Mouse (Mus musculus) hindbrain, postnatal 0 days (tissue): ENCODE measurements around the gene Gli1. TPM values are rescaled to one million over a fixed set of nuclear protein-coding genes. Genes with fewer than 3 reads are reported as not detected.
A peak's percentile ranks its signal among the peaks of the same experiment; 100 is the strongest.

Source experiments
- ATAC-seq: fragments of 200-750 bp; cut with Nextera tagmentation; 2 replicates; pipeline ENCODE4 v1.8.0; 2017; ENCODE audit warnings: mild to moderate bottlenecking, moderate TSS enrichment, moderate library complexity
- DNase-seq: peaks from one replicate; pipeline ENCODE4 v3.0.0-alpha.2; 2015; ENCODE audit warnings: low spot score
- H3K27ac ChIP-seq: fragments of 300-500 bp; sonication (generic); 2 replicates; pipeline ENCODE4 v1.5.1; 2014; ENCODE audit warnings: mild to moderate bottlenecking
- H3K27me3 ChIP-seq: fragments of 300-500 bp; sonication (generic); 2 replicates; pipeline ENCODE4 v1.6.1; 2014; ENCODE audit warnings: low read length, mixed read lengths; ENCODE audit not compliant: insufficient read depth
- H3K36me3 ChIP-seq: fragments of 300-500 bp; sonication (generic); 2 replicates; pipeline ENCODE4 v1.6.1; 2014; ENCODE audit warnings: low read length, mixed read lengths; ENCODE audit not compliant: insufficient read depth
- H3K4me1 ChIP-seq: fragments of 300-500 bp; sonication (generic); 2 replicates; pipeline ENCODE4 v1.6.1; 2014; ENCODE audit warnings: antibody characterized with exemption, low read length, mixed read lengths; ENCODE audit not compliant: insufficient read depth
- H3K4me2 ChIP-seq: fragments of 300-500 bp; sonication (generic); 2 replicates; pipeline ENCODE4 v1.6.1; 2014; ENCODE audit warnings: low read depth, mild to moderate bottlenecking, low read length, moderate library complexity, mixed read lengths
- H3K4me3 ChIP-seq: fragments of 300-500 bp; sonication (generic); 2 replicates; pipeline ENCODE4 v1.5.1; 2014; ENCODE audit warnings: low read length
- H3K9ac ChIP-seq: fragments of 300-500 bp; sonication (generic); replicated peaks from 2 replicates; pipeline ENCODE4 v1.6.1; 2014; ENCODE audit warnings: mild to moderate bottlenecking, low read length, moderate library complexity, mixed read lengths
- H3K9me3 ChIP-seq: fragments of 300-500 bp; sonication (generic); 2 replicates; pipeline ENCODE4 v1.6.1; 2016; ENCODE audit warnings: low read length, mixed read lengths
- CTCF ChIP-seq: IDR thresholded peaks from 2 replicates; pipeline ENCODE4 v1.5.1; 2016; ENCODE audit warnings: antibody characterized with exemption, control low read depth, low read depth
- WGBS: fragments of 180-500 bp; shearing (Covaris S2); extraction: QIAGEN DNeasy Blood & Tissue Kit; methylation state at CpG from one replicate; pipeline ENCODE4 v1.1.7; 2014; 5-methylcytosine and 5-hydroxymethylcytosine counted together
- polyA plus RNA-seq: library from polyadenylated mRNA; unstranded; fragments of >200 nt; fragmentation: Nextera tagmentation; extraction: Ambion mirVana; gene quantifications from 2 replicates; pipeline ENCODE4 v1.2.1, GENCODE M21; 2015
- total RNA-seq: library from RNA; depleted of rRNA; stranded (reverse); fragments of >200 nt; gene quantifications from 2 replicates; pipeline ENCODE4 v1.2.3, GENCODE M21; 2014

Gli1 gene
- total and polyA plus RNA-seq, 2 experiments from 2014 or later: 2.7 to 13.0 TPM

GRCm38 (mm10) chr10:127294895-127295510 is 46.8 kb downstream of the Gli1 start:
- Histone ChIP-seq H3K9me3 (no peaks in the 10 kb centered on the region), H3K4me3 (no peak overlapping the region), H3K9ac (no peak overlapping the region), H3K36me3 (peaks cover 51% of the 10 kb centered on the region), H3K4me1 (peaks cover 11% of the 10 kb centered on the region), H3K27me3 (no peaks in the 10 kb centered on the region), H3K4me2 (no peak overlapping the region), H3K27ac (no peak overlapping the region)
- ATAC-seq: no peak
- no peak for DNase-seq
- WGBS: 92% methylated on average over 10 of the region's 10 CpGs
- no peak for TF ChIP-seq CTCF

- H3K4me1 ChIP-seq: peaks cover 15% of the 10 kb centered on the region
- H3K4me2 ChIP-seq: no peak overlapping the region
- H3K36me3 ChIP-seq: peaks cover 38% of the 10 kb centered on the region
- no peak overlapping the region for H3K27ac ChIP-seq
- no peak for DNase-seq
- no peak for TF ChIP-seq CTCF
- no peaks in the 10 kb centered on the region for H3K27me3 ChIP-seq
- WGBS: 84% methylated on average over 3 of the region's 3 CpGs
- H3K9ac ChIP-seq: no peak overlapping the region
- H3K9me3 ChIP-seq: no peaks in the 10 kb centered on the region
- no peak for ATAC-seq
- H3K4me3 ChIP-seq: no peak overlapping the region
Measured at GRCm38 (mm10) chr10:127293590-127294113, 48.1 kb downstream of the Gli1 start.

- Histone ChIP-seq H3K27me3 (no peaks in the 10 kb centered on the region), H3K27ac (no peak overlapping the region), H3K4me3 (no peak overlapping the region), H3K4me1 (peaks cover 15% of the 10 kb centered on the region), H3K9ac (no peak overlapping the region), H3K4me2 (no peak overlapping the region), H3K36me3 (peaks cover 34% of the 10 kb centered on the region), H3K9me3 (no peaks in the 10 kb centered on the region)
- DNase-seq (no peak), ATAC-seq (no peak)
- 82% methylated on average over 6 of the region's 6 CpGs for WGBS
- TF ChIP-seq CTCF: no peak
Measured at GRCm38 (mm10) chr10:127292987-127293538, 48.7 kb downstream of the Gli1 start.

- 45% methylated on average over 5 of the region's 5 CpGs for WGBS
- peak overlapping the region; percentile 66; the same call in 1 of the 2 replicates for H3K9ac ChIP-seq
- peak overlapping the region; percentile 69 for H3K4me3 ChIP-seq
- ATAC-seq (no peak), DNase-seq (no peak)
- peaks cover 23% of the 10 kb centered on the region for H3K4me1 ChIP-seq
- H3K27me3 ChIP-seq: no peaks in the 10 kb centered on the region
- TF ChIP-seq CTCF: no peak
- H3K27ac ChIP-seq: peak overlapping the region; percentile 97; the same call in 1 of the 2 replicates
- peak overlapping the region; percentile 80 for H3K4me2 ChIP-seq
- peaks cover 24% of the 10 kb centered on the region for H3K36me3 ChIP-seq
- no peaks in the 10 kb centered on the region for H3K9me3 ChIP-seq
Measured at GRCm38 (mm10) chr10:127291881-127292638, 49.7 kb downstream of the Gli1 start.

- 1% methylated on average over 19 of the region's 19 CpGs for WGBS
- DNase-seq: peak; percentile 62
- peaks cover 32% of the 10 kb centered on the region for H3K4me1 ChIP-seq
Measured at GRCm38 (mm10) chr10:127290930-127291880, 50.6 kb downstream of the Gli1 start.

More at GRCm38 (mm10) chr10:127290930-127291880, 50.6 kb downstream of the Gli1 start:
- TF ChIP-seq CTCF: no peak
- ATAC-seq: peak; percentile 46
- Histone ChIP-seq H3K9ac (peak overlapping the region; percentile 66), H3K9me3 (no peaks in the 10 kb centered on the region), H3K36me3 (peaks cover 17% of the 10 kb centered on the region), H3K27me3 (no peaks in the 10 kb centered on the region), H3K4me2 (peak overlapping the region; percentile 80), H3K4me3 (peak overlapping the region; percentile 69), H3K27ac (peak overlapping the region; percentile 97)
